Mouse (Mus musculus) intestine, embryonic 16.5 days (tissue): ENCODE measurements around the gene Gm498. TPM values are rescaled to one million over a fixed set of nuclear protein-coding genes. Genes with fewer than 3 reads are reported as not detected.

Experiments used
- ATAC-seq: fragments of 200-750 bp; cut with Nextera tagmentation; 2 replicates; pipeline ENCODE4 v1.8.0; 2017; ENCODE audit warnings: moderate TSS enrichment, moderate library complexity
- H3K27ac ChIP-seq: fragments of 300-500 bp; sonication (generic); 2 replicates; pipeline ENCODE4 v1.5.1; 2014; ENCODE audit warnings: mild to moderate bottlenecking, low read length
- H3K27me3 ChIP-seq: fragments of 300-500 bp; sonication (generic); replicated peaks from 2 replicates; pipeline ENCODE4 v1.6.1; 2014; ENCODE audit warnings: low read length, control low read depth, mixed read lengths; ENCODE audit not compliant: control insufficient read depth, insufficient read depth
- H3K36me3 ChIP-seq: fragments of 300-500 bp; sonication (generic); 2 replicates; pipeline ENCODE4 v1.6.1; 2014; ENCODE audit warnings: low read length, control low read depth; ENCODE audit not compliant: control insufficient read depth, insufficient read depth
- H3K4me1 ChIP-seq: fragments of 300-500 bp; sonication (generic); 2 replicates; pipeline ENCODE4 v1.6.1; 2014; ENCODE audit warnings: low read length, control low read depth, mixed read lengths; ENCODE audit not compliant: control insufficient read depth, insufficient read depth
- H3K4me2 ChIP-seq: fragments of 300-500 bp; sonication (generic); 2 replicates; pipeline ENCODE4 v1.6.1; 2014; ENCODE audit warnings: low read depth, low read length, control low read depth
- H3K4me3 ChIP-seq: fragments of 300-500 bp; sonication (generic); 2 replicates; pipeline ENCODE4 v1.5.1; 2014; ENCODE audit warnings: mild to moderate bottlenecking, low read length
- H3K9ac ChIP-seq: fragments of 300-500 bp; sonication (generic); 2 replicates; pipeline ENCODE4 v1.6.1; 2014; ENCODE audit warnings: low read depth, low read length
- H3K9me3 ChIP-seq: fragments of 300-500 bp; sonication (generic); 2 replicates; pipeline ENCODE4 v1.6.1; 2016; ENCODE audit warnings: low read length, control low read depth; ENCODE audit not compliant: control insufficient read depth
- WGBS: fragments of 180-500 bp; shearing (Covaris S2); extraction: QIAGEN DNeasy Blood & Tissue Kit; methylation state at CpG from one replicate; pipeline ENCODE4 v1.1.7; 2014; 5-methylcytosine and 5-hydroxymethylcytosine counted together
- microRNA-seq: library from miRNA; unstranded; fragments of <30 nt; microRNA quantifications from one replicate; pipeline ENCODE4, GENCODE M21; 2016
- polyA plus RNA-seq: library from polyadenylated mRNA; unstranded; fragments of >200 nt; fragmentation: Nextera tagmentation; extraction: Ambion mirVana; gene quantifications from 2 replicates; pipeline ENCODE4 v1.2.1, GENCODE M21; 2015

Gene Gm498
- polyA plus RNA-seq, 1 experiment from 2014 or later, result not detected

DNA sequence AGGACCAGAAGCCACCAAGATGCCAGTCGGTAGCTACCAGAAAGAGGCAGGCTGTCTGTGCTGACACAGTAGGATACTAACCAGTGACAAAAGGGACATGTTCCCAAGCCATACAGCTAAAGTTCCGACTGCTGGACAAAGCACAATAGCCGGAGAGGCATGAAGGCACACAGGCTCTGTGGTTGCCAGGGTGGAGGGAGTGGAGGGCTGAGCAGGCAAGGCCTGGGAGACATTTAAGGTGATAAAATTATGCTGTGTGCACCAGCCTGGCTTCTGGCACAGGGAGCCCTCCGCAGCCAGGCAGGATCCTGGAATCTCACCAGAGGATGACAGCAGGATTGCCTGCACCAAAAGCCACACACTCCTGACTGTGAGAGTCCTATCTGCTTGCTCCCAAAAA is 72.0 kb downstream of the Gm498 start:
- WGBS, result 50% methylated on average over 4 of the region's 4 CpGs

GRCm38 (mm10) chr7:143939476-143939875 is 72.8 kb downstream of the Gm498 start:
- 70% methylated on average over 3 of the region's 3 CpGs for WGBS
- no peaks in the 10 kb centered on the region for H3K36me3 ChIP-seq
- no peak overlapping the region for H3K9ac ChIP-seq
- no peak overlapping the region for H3K27ac ChIP-seq
- no peaks in the 10 kb centered on the region for H3K9me3 ChIP-seq
- no peak for ATAC-seq
- no peaks in the 10 kb centered on the region for H3K4me1 ChIP-seq
- no peak overlapping the region for H3K4me3 ChIP-seq
- H3K4me2 ChIP-seq, result no peak overlapping the region
- no peaks in the 10 kb centered on the region for H3K27me3 ChIP-seq

More for the DNA sequence above, 72.0 kb downstream of the Gm498 start:
- Histone ChIP-seq H3K9me3 (no peaks in the 10 kb centered on the region), H3K9ac (no peak overlapping the region), H3K27me3 (no peaks in the 10 kb centered on the region), H3K36me3 (no peaks in the 10 kb centered on the region), H3K4me1 (no peaks in the 10 kb centered on the region), H3K4me2 (no peak overlapping the region), H3K27ac (no peak overlapping the region), H3K4me3 (no peak overlapping the region)
- no peak for ATAC-seq

DNA sequence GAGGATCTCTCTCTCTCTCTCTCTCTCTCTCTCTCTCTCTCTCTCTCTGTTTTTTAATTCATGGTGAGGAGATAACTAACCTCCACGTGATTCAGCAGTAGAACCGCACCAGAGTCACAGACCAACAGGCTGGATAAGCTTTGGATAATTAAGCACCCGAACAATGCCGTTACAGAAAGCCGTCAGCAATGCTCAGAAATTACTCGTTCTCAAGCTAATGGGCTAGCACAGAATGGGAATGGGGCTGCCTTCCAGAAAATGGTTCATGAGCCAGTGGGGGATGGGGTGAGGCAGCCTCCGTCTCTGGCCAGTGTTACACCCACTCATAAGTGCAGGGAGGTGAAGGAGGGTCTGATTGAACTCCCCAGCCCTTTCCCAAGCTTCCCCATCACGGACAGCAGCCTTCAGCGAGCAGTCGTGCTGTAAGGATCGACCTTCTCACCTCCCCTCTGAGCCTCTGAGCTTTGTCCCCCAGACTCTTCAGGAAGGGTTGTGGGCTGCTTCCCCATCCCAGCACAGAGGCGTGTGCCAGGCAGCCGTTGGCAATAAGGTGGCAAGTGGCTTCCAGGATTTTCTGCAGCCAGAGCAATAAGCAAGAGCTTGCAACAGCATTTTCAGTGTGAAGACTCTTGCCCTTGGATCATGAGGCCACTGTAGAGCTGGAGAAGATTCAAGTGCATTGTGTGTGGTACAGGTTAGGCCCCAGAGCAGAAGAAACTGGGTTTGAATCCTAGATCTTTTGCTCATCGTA is 76.5 kb downstream of the Gm498 start:
- H3K4me1 ChIP-seq, result no peaks in the 10 kb centered on the region
- no peak overlapping the region for H3K27ac ChIP-seq
- H3K9ac ChIP-seq, result no peak overlapping the region
- WGBS, result 78% methylated on average over 14 of the region's 14 CpGs
- no peak overlapping the region for H3K4me2 ChIP-seq
- no peak overlapping the region for H3K4me3 ChIP-seq
- H3K36me3 ChIP-seq, result no peaks in the 10 kb centered on the region
- H3K9me3 ChIP-seq, result no peaks in the 10 kb centered on the region
- H3K27me3 ChIP-seq, result no peaks in the 10 kb centered on the region
- ATAC-seq, result no peak

DNA sequence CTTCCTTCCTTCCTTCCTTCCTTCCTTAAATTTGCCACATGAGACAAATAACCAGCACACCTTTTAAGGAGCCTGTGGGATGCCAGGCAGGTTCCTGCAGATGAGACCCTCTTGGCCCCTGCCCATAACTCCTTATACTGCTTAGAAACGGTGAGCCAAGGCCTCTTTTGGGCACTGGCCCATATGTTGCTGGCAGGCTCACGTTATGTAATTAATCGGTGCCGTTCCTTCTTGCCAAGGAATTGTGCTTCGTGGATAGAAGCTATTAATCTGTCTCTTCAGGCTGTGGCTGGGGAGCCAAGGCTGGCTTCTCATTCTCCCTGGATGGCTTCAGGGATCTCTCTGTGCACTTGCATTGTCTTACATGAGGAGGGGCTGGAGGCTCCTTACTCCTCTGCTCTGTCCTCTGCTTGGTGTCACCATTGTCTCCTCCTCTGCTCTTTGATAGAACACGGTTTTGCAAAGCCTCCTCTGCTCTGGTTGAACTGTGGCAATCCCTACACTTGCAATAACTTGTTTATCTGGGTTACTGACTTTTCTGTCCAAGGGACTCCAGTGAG is 77.9 kb downstream of the Gm498 start:
- H3K4me1 ChIP-seq, result no peaks in the 10 kb centered on the region
- no peaks in the 10 kb centered on the region for H3K27me3 ChIP-seq
- no peak overlapping the region for H3K4me2 ChIP-seq
- ATAC-seq, result no peak
- H3K36me3 ChIP-seq, result no peaks in the 10 kb centered on the region
- H3K9me3 ChIP-seq, result no peaks in the 10 kb centered on the region
- 61% methylated on average over 6 of the region's 6 CpGs for WGBS
- no peak overlapping the region for H3K4me3 ChIP-seq
- H3K27ac ChIP-seq, result no peak overlapping the region
- H3K9ac ChIP-seq, result no peak overlapping the region

Small RNAs within 50 kb of the gene (microRNA-seq; reads per million reads assigned to microRNA genes)
- gene Mir6404, result not detected

Other genes starting within 250 kb of the Gm498 start
- gene Tnfrsf26, start 238.1 kb upstream of the Gm498 start, polyA plus RNA-seq, result 0.27 and 0.33 TPM in 2 replicates
- gene Tnfrsf22, start 217.2 kb upstream of the Gm498 start, polyA plus RNA-seq, result 3.4 and 4.5 TPM in 2 replicates
- gene Tnfrsf23, start 181.0 kb upstream of the Gm498 start, polyA plus RNA-seq, result 1.2 and 1.4 TPM in 2 replicates
- gene Osbpl5, start 109.9 kb upstream of the Gm498 start, polyA plus RNA-seq, result 26.4 and 29.0 TPM in 2 replicates
- gene Mrgprg, start 99.8 kb upstream of the Gm498 start, polyA plus RNA-seq, result not detected in 2 replicates
- 1.4 and 1.5 TPM in 2 replicates for gene Mrgpre, start 82.3 kb upstream of the Gm498 start, polyA plus RNA-seq
- 25.4 and 29.4 TPM in 2 replicates for gene Nadsyn1, start 44.0 kb upstream of the Gm498 start, polyA plus RNA-seq
- 98.0 and 105 TPM in 2 replicates for gene Dhcr7, start 43.7 kb upstream of the Gm498 start, polyA plus RNA-seq
- gene Shank2, start 135.1 kb downstream of the Gm498 start, polyA plus RNA-seq, result 1.0 and 1.2 TPM in 2 replicates